Mouse (Mus musculus) cerebellum, adult 11-12 months (tissue): ENCODE measurements at regions not wholly inside any gene's neighbourhood (a gene's known extent, or its start where the extent isn't known, plus 50 kb on each side); places are given as distances from the start of the nearest gene placed in this dataset.
A peak's percentile ranks its signal among the peaks of the same experiment; 100 is the strongest.

ENCODE experiments used
- DNase-seq: peaks from one replicate; pipeline ENCODE4 v3.0.0; 2022

- no peak for DNase-seq
These were observed 68.8 kb downstream of the Cxcl12 start for GRCm38 (mm10) chr6:117237096-117237495.

- no peak for DNase-seq
These were observed 72.9 kb downstream of the Cxcl12 start for GRCm38 (mm10) chr6:117241206-117241605.

- DNase-seq, result no peak
These were observed 77.1 kb downstream of the Cxcl12 start for GRCm38 (mm10) chr6:117245398-117245797.

GRCm38 (mm10) chr6:117245849-117246248, 77.5 kb downstream of the Cxcl12 start:
- DNase-seq, result no peak

GRCm38 (mm10) chr6:117249230-117249921, 81.0 kb downstream of the Cxcl12 start:
- DNase-seq, result no peak

GRCm38 (mm10) chr6:117250051-117250450, 81.7 kb downstream of the Cxcl12 start:
- DNase-seq, result no peak

GRCm38 (mm10) chr6:117251383-117251925, 83.1 kb downstream of the Cxcl12 start:
- DNase-seq, result no peak

- DNase-seq, result no peak
These were observed 84.0 kb downstream of the Cxcl12 start for GRCm38 (mm10) chr6:117252361-117252760.

- DNase-seq, result no peak
These were observed 84.7 kb downstream of the Cxcl12 start for GRCm38 (mm10) chr6:117253036-117253435.

- DNase-seq, result no peak
These were observed 85.4 kb downstream of the Cxcl12 start for GRCm38 (mm10) chr6:117253586-117254330.

- DNase-seq, result peak; percentile 49
These were observed 86.4 kb downstream of the Cxcl12 start for GRCm38 (mm10) chr6:117254620-117255228.

GRCm38 (mm10) chr6:117255399-117256098, 87.2 kb downstream of the Cxcl12 start:
- DNase-seq, result no peak

- no peak for DNase-seq
These were observed 87.8 kb downstream of the Cxcl12 start for GRCm38 (mm10) chr6:117256099-117256471.

- DNase-seq, result no peak
These were observed 89.3 kb downstream of the Cxcl12 start for GRCm38 (mm10) chr6:117257591-117257990.

GRCm38 (mm10) chr6:117267906-117268305, 99.6 kb downstream of the Cxcl12 start:
- no peak for DNase-seq

GRCm38 (mm10) chr6:117268376-117268775, 100.0 kb downstream of the Cxcl12 start:
- DNase-seq, result no peak

GRCm38 (mm10) chr6:117270261-117270660, 101.9 kb downstream of the Cxcl12 start:
- no peak for DNase-seq

GRCm38 (mm10) chr6:117271562-117272226, 103.4 kb downstream of the Cxcl12 start:
- no peak for DNase-seq

- no peak for DNase-seq
These were observed 104.1 kb downstream of the Cxcl12 start for GRCm38 (mm10) chr6:117272227-117272955.

GRCm38 (mm10) chr6:117275915-117276314, 107.6 kb downstream of the Cxcl12 start:
- DNase-seq, result no peak

- DNase-seq, result no peak
These were observed 108.5 kb downstream of the Cxcl12 start for GRCm38 (mm10) chr6:117276850-117277249.

- DNase-seq, result peak; percentile 32
These were observed 111.0 kb downstream of the Cxcl12 start for GRCm38 (mm10) chr6:117279297-117279696.
